Mouse (Mus musculus) small intestine, adult 2 months (tissue): ENCODE measurements around the gene Mok.

Experiments used
- CTCF ChIP-seq: fragments of 200-500 bp; IDR thresholded peaks from 2 replicates; pipeline ENCODE4 v1.5.1; 2012; ENCODE audit warnings: low read depth, mild to moderate bottlenecking, control low read depth, inconsistent platforms, low read length, moderate library complexity, mixed read lengths; ENCODE audit not compliant: insufficient replicate concordance, insufficient read length; ENCODE audit errors: extremely low read depth
- POLR2A ChIP-seq: fragments of 200-500 bp; IDR thresholded peaks from 2 replicates; pipeline ENCODE4 v1.6.1; 2012; ENCODE audit warnings: low read depth, mild to moderate bottlenecking, control low read depth, inconsistent platforms, low read length, moderate library complexity

- TF ChIP-seq POLR2A (no peak), CTCF (no peak)
Measured at GRCm38 (mm10) chr12:110835182-110835581, 5.6 kb downstream of the Mok start.
